Mouse (Mus musculus): ENCODE results near the gene Cdc42bpb. TPM values are rescaled to one million over a fixed set of nuclear protein-coding genes. Genes with fewer than 3 reads are reported as not detected.

Cdc42bpb gene
- polyA plus RNA-seq, 1 experiment = 48.1 TPM

- TF ChIP-seq FOSL1 (IDR thresholded peaks at IDR 0.05; ENCODE audit: insufficient read depth, low read length, poor library complexity, severe bottlenecking) = no peak
- no peak for TF ChIP-seq MYOD1 (IDR thresholded peaks at IDR 0.05; ENCODE audit: control insufficient read depth, insufficient read length, low read depth)
- no peak for TF ChIP-seq CEBPB (IDR thresholded peaks at IDR 0.05; ENCODE audit: low read depth)
- no peak for TF ChIP-seq MAX (IDR thresholded peaks at IDR 0.05)
- no peak for TF ChIP-seq USF1 (IDR thresholded peaks at IDR 0.05; ENCODE audit: low read depth)
- no peak for TF ChIP-seq MYOG (IDR thresholded peaks at IDR 0.05; ENCODE audit: control insufficient read depth, extremely low read depth, insufficient read length)
- TF ChIP-seq CTCF (IDR thresholded peaks at IDR 0.05; ENCODE audit: control insufficient read depth, insufficient read depth, insufficient read length) = no peak
- H3K36me3 ChIP-seq (ENCODE audit: control insufficient read depth, insufficient read depth) = peaks cover 48% of the 10 kb centered on the region
Measured at GRCm38 (mm10) chr12:111243733-111244132, 133.8 kb downstream of the Cdc42bpb start.

More at GRCm38 (mm10) chr12:111243733-111244132, 133.8 kb downstream of the Cdc42bpb start:
- H3ac ChIP-seq (ENCODE audit: control insufficient read depth, insufficient read length, low read depth) = no peak overlapping the region
- H3K4me3 ChIP-seq (ENCODE audit: insufficient read depth, poor library complexity, severe bottlenecking) = no peak overlapping the region
- H3K27me3 ChIP-seq (ENCODE audit: control insufficient read depth, insufficient read depth, insufficient read length) = no peaks in the 10 kb centered on the region
- no peaks in the 10 kb centered on the region for H3K79me2 ChIP-seq (ENCODE audit: control insufficient read depth, insufficient read depth)
- H3K79me3 ChIP-seq (ENCODE audit: low read depth) = no peaks in the 10 kb centered on the region

Other genes with a start within 250 kb of the Cdc42bpb start
- 9.9 TPM for gene Traf3, start 211.3 kb downstream of the Cdc42bpb start, polyA plus RNA-seq (2012; fragmentation: generic; extraction: Trizol)
- not detected for gene 4930595D18Rik, start 193.2 kb downstream of the Cdc42bpb start, polyA plus RNA-seq (2012; fragmentation: generic; extraction: Trizol)
- 0.09 TPM for gene Amn, start 106.6 kb downstream of the Cdc42bpb start, polyA plus RNA-seq (2012; fragmentation: generic; extraction: Trizol)
- gene Lbhd2, start 29.1 kb upstream of the Cdc42bpb start, polyA plus RNA-seq (2012; fragmentation: generic; extraction: Trizol) = not detected
- gene Exoc3l4, start 39.3 kb upstream of the Cdc42bpb start, polyA plus RNA-seq (2012; fragmentation: generic; extraction: Trizol) = 58.3 TPM
- gene Tnfaip2, start 64.8 kb upstream of the Cdc42bpb start, polyA plus RNA-seq (2012; fragmentation: generic; extraction: Trizol) = 119 TPM
- 2.1 TPM for gene Gm266, start 108.1 kb upstream of the Cdc42bpb start, polyA plus RNA-seq (2012; fragmentation: generic; extraction: Trizol)
- 91.0 TPM for gene Eif5, start 160.3 kb upstream of the Cdc42bpb start, polyA plus RNA-seq (2012; fragmentation: generic; extraction: Trizol)
- 35.0 TPM for gene Mark3, start 196.8 kb upstream of the Cdc42bpb start, polyA plus RNA-seq (2012; fragmentation: generic; extraction: Trizol)

Data from C2C12 (cell line).